Mouse (Mus musculus) MEL (cell line): ENCODE measurements around the gene Pex10.

Source experiments
- CHD2 ChIP-seq: IDR thresholded peaks from 2 replicates; pipeline ENCODE4 v1.6.1; 2011; ENCODE audit warnings: low read length, improper control_type of control experiment
- CTCF ChIP-seq, 3 experiments: IDR thresholded peaks in 2 of 3; conservative IDR thresholded peaks in 1 of 3; 2 replicates each; pipeline ENCODE4 v1.5.1; 2011 to 2012; ENCODE audit warnings: low read length in 3 of 3, low read depth in 2 of 3, mild to moderate bottlenecking in 2 of 3, improper control_type of control experiment in 1 of 3, inconsistent platforms in 1 of 3, mixed read lengths in 1 of 3, moderate library complexity in 1 of 3; ENCODE audit not compliant: control insufficient read depth in 1 of 3, insufficient read depth in 1 of 3, poor library complexity in 1 of 3, severe bottlenecking in 1 of 3
- ELF1 ChIP-seq: IDR thresholded peaks from 2 replicates; pipeline ENCODE4 v1.6.1; 2014; ENCODE audit warnings: low read depth, mild to moderate bottlenecking, inconsistent platforms, low read length, improper control_type of control experiment, moderate library complexity
- ETS1 ChIP-seq: IDR thresholded peaks from 2 replicates; pipeline ENCODE4 v1.6.1; 2012; ENCODE audit warnings: low read depth, mild to moderate bottlenecking, inconsistent platforms, low read length, improper control_type of control experiment, moderate library complexity
- NRF1 ChIP-seq: IDR thresholded peaks from 2 replicates; pipeline ENCODE4 v1.6.1; 2014; ENCODE audit warnings: low read depth, mild to moderate bottlenecking, inconsistent platforms, low read length, improper control_type of control experiment, moderate library complexity; ENCODE audit not compliant: poor library complexity, insufficient read depth, severe bottlenecking
- POLR2AphosphoS5 ChIP-seq: IDR thresholded peaks from 2 replicates; pipeline ENCODE4 v1.6.1; 2012; ENCODE audit warnings: low read depth, borderline replicate concordance, mild to moderate bottlenecking, inconsistent platforms, low read length, moderate library complexity, mixed read lengths
- RCOR1 ChIP-seq: IDR thresholded peaks from 2 replicates; pipeline ENCODE4 v1.6.1; 2012; ENCODE audit warnings: low read depth, mild to moderate bottlenecking, inconsistent platforms, low read length, improper control_type of control experiment
- TBP ChIP-seq: IDR thresholded peaks from 2 replicates; pipeline ENCODE4 v1.8.0; 2011; ENCODE audit warnings: low read depth, low read length, improper control_type of control experiment
- ZKSCAN1 ChIP-seq: IDR thresholded peaks from 2 replicates; pipeline ENCODE4 v1.6.1; 2012; ENCODE audit warnings: low read depth, mild to moderate bottlenecking, inconsistent platforms, low read length, improper control_type of control experiment, moderate library complexity
- ZNF384 ChIP-seq: IDR thresholded peaks from 2 replicates; pipeline ENCODE4 v1.6.1; 2012; ENCODE audit warnings: low read depth, mild to moderate bottlenecking, inconsistent platforms, low read length, improper control_type of control experiment

DNA sequence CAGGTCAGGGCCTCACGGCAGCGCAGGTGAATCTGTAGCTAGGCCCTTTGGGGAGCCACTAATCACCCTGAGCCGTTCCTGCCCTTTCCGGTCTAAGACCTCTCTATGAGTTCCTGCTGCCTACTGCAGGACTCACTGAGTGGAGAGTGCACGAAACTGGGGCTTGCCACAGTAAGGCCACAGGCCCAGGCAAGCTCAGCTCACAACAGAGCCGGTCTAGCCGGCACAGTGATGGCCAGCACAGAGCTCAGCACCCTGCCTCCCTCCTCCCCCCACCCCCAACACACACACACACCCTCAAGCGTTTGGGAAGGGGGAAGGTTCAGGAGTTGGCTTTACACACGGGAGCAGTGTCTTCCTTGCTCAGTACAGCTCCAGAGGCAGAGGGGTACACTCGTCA lies 8.5 kb upstream of the Pex10 start:
- TF ChIP-seq NRF1 (no peak), TBP (no peak), CHD2 (no peak), CTCF (IDR thresholded peaks at IDR 0.05 in 2 of 3, conservative IDR thresholded peaks at IDR 0.05 in 1 of 3; ENCODE audit: control insufficient read depth in 1 of 3, insufficient read depth in 1 of 3, low read depth in 2 of 3, low read length in 3 of 3, poor library complexity in 1 of 3, severe bottlenecking in 1 of 3) (no peak), RCOR1 (no peak), ZNF384 (no peak), POLR2AphosphoS5 (no peak), ZKSCAN1 (no peak), ELF1 (no peak), ETS1 (no peak)
